Mouse (Mus musculus) MEL (cell line): ENCODE results near the gene Far2. TPM values are rescaled to one million over a fixed set of nuclear protein-coding genes. Genes with fewer than 3 reads are reported as not detected.

Experiments
- DNase-seq: peaks from one replicate; pipeline ENCODE4 v3.0.0; 2011; ENCODE audit warnings: low read depth, low spot score
- H3K27ac ChIP-seq: 2 replicates; pipeline ENCODE4 v1.5.1; 2012; ENCODE audit warnings: low read depth, mild to moderate bottlenecking, control low read depth, low read length, moderate library complexity; ENCODE audit not compliant: control insufficient read depth
- H3K27me3 ChIP-seq, 2 experiments: fragments of 150-350 bp in 1 of 2; sonication (generic) in 1 of 2; 2 replicates each; pipeline ENCODE4 v1.6.1; 2012; ENCODE audit warnings: low read length in 2 of 2, mild to moderate bottlenecking in 2 of 2, improper control_type of control experiment in 1 of 2, moderate library complexity in 1 of 2; ENCODE audit not compliant: insufficient read depth in 2 of 2, control insufficient read depth in 1 of 2
- H3K36me3 ChIP-seq, 2 experiments: 2 replicates each; pipeline ENCODE4 v1.6.1; 2012 to 2014; ENCODE audit warnings: low read length in 2 of 2, improper control_type of control experiment in 1 of 2, inconsistent platforms in 1 of 2, mild to moderate bottlenecking in 1 of 2; ENCODE audit not compliant: insufficient read depth in 2 of 2, control insufficient read depth in 1 of 2
- H3K4me1 ChIP-seq, 2 experiments: fragments of 150-350 bp in 1 of 2; sonication (generic) in 1 of 2; 2 replicates each; pipeline ENCODE4 v1.6.1; 2012; ENCODE audit warnings: low read length in 2 of 2, improper control_type of control experiment in 1 of 2, mild to moderate bottlenecking in 1 of 2; ENCODE audit not compliant: insufficient read depth in 2 of 2, control insufficient read depth in 1 of 2
- H3K4me3 ChIP-seq, 2 experiments: fragments of 150-350 bp in 1 of 2; sonication (generic) in 1 of 2; 2 replicates each; pipeline ENCODE4 v1.5.1; 2012; ENCODE audit warnings: low read depth in 2 of 2, low read length in 2 of 2, mild to moderate bottlenecking in 2 of 2, moderate library complexity in 2 of 2, control low read depth in 1 of 2, improper control_type of control experiment in 1 of 2; ENCODE audit not compliant: control insufficient read depth in 1 of 2, insufficient read depth in 1 of 2
- H3K79me2 ChIP-seq: 2 replicates; pipeline ENCODE4 v1.6.1; 2012; ENCODE audit warnings: mild to moderate bottlenecking, low read length, moderate library complexity; ENCODE audit not compliant: control insufficient read depth, poor library complexity, insufficient read depth
- H3K9ac ChIP-seq: 2 replicates; pipeline ENCODE4 v1.6.1; 2012; ENCODE audit warnings: low read depth, mild to moderate bottlenecking, control low read depth, low read length, moderate library complexity; ENCODE audit not compliant: control insufficient read depth, poor library complexity, severe bottlenecking
- H3K9me3 ChIP-seq: fragments of 150-350 bp; sonication (generic); replicated peaks from 2 replicates; pipeline ENCODE4 v1.6.1; 2012; ENCODE audit warnings: mild to moderate bottlenecking, low read length, improper control_type of control experiment, moderate library complexity; ENCODE audit not compliant: insufficient read depth
- CHD1 ChIP-seq: IDR thresholded peaks from 2 replicates; pipeline ENCODE4 v1.6.1; 2012; ENCODE audit warnings: low read depth, mild to moderate bottlenecking, inconsistent platforms, low read length, improper control_type of control experiment
- CTCF ChIP-seq, 3 experiments: IDR thresholded peaks in 2 of 3; conservative IDR thresholded peaks in 1 of 3; 2 replicates each; pipeline ENCODE4 v1.5.1; 2011 to 2012; ENCODE audit warnings: low read length in 3 of 3, low read depth in 2 of 3, mild to moderate bottlenecking in 2 of 3, improper control_type of control experiment in 1 of 3, inconsistent platforms in 1 of 3, mixed read lengths in 1 of 3, moderate library complexity in 1 of 3; ENCODE audit not compliant: control insufficient read depth in 1 of 3, insufficient read depth in 1 of 3, poor library complexity in 1 of 3, severe bottlenecking in 1 of 3
- EP300 ChIP-seq, 2 experiments: IDR thresholded peaks; 2 replicates each; pipeline ENCODE4 v1.6.1; 2011; ENCODE audit warnings: improper control_type of control experiment in 2 of 2, low read length in 2 of 2, low read depth in 1 of 2, mild to moderate bottlenecking in 1 of 2
- ETS1 ChIP-seq: IDR thresholded peaks from 2 replicates; pipeline ENCODE4 v1.6.1; 2012; ENCODE audit warnings: low read depth, mild to moderate bottlenecking, inconsistent platforms, low read length, improper control_type of control experiment, moderate library complexity
- GABPA ChIP-seq: IDR thresholded peaks from 2 replicates; pipeline ENCODE4 v1.6.1; 2012; ENCODE audit warnings: low read depth, mild to moderate bottlenecking, inconsistent platforms, low read length, improper control_type of control experiment, moderate library complexity
- GATA1 ChIP-seq: IDR thresholded peaks from 2 replicates; pipeline ENCODE4 v1.6.1; 2011; ENCODE audit warnings: low read depth, low read length, improper control_type of control experiment
- JUND ChIP-seq: IDR thresholded peaks from 2 replicates; pipeline ENCODE4 v1.6.1; 2011; ENCODE audit warnings: low read depth, mild to moderate bottlenecking, improper control_type of control experiment, low read length
- MAFK ChIP-seq: IDR thresholded peaks from 2 replicates; pipeline ENCODE4 v1.6.1; 2011; ENCODE audit warnings: low read depth, mild to moderate bottlenecking, low read length, improper control_type of control experiment, borderline replicate concordance
- MAZ ChIP-seq: IDR thresholded peaks from 2 replicates; pipeline ENCODE4 v1.6.1; 2012; ENCODE audit warnings: low read depth, mild to moderate bottlenecking, inconsistent platforms, low read length, improper control_type of control experiment
- MEF2A ChIP-seq: IDR thresholded peaks from 2 replicates; pipeline ENCODE4 v1.6.1; 2014; ENCODE audit warnings: low read depth, mild to moderate bottlenecking, inconsistent platforms, low read length, improper control_type of control experiment; ENCODE audit not compliant: poor library complexity, insufficient replicate concordance, severe bottlenecking; ENCODE audit errors: extremely low read depth
- MXI1 ChIP-seq: IDR thresholded peaks from 2 replicates; pipeline ENCODE4 v1.6.1; 2011; ENCODE audit warnings: mild to moderate bottlenecking, low read depth, low read length, improper control_type of control experiment
- MYB ChIP-seq: IDR thresholded peaks from 2 replicates; pipeline ENCODE4 v1.6.1; 2011; ENCODE audit warnings: mild to moderate bottlenecking, low read depth, low read length, improper control_type of control experiment
- MYC ChIP-seq: IDR thresholded peaks from 2 replicates; pipeline ENCODE4 v1.6.1; 2011; ENCODE audit warnings: low read depth, mild to moderate bottlenecking, low read length, improper control_type of control experiment, moderate library complexity
- NRF1 ChIP-seq: IDR thresholded peaks from 2 replicates; pipeline ENCODE4 v1.6.1; 2014; ENCODE audit warnings: low read depth, mild to moderate bottlenecking, inconsistent platforms, low read length, improper control_type of control experiment, moderate library complexity; ENCODE audit not compliant: poor library complexity, insufficient read depth, severe bottlenecking
- POLR2A ChIP-seq, 2 experiments: IDR thresholded peaks; 2 replicates each; pipeline ENCODE4 v1.6.1; 2011 to 2012; ENCODE audit warnings: low read length in 2 of 2, mild to moderate bottlenecking in 2 of 2, control low read depth in 1 of 2, improper control_type of control experiment in 1 of 2, low read depth in 1 of 2, moderate library complexity in 1 of 2; ENCODE audit not compliant: control insufficient read depth in 1 of 2, insufficient read depth in 1 of 2, poor library complexity in 1 of 2
- RAD21 ChIP-seq: IDR thresholded peaks from 2 replicates; pipeline ENCODE4 v1.6.1; 2011; ENCODE audit warnings: mild to moderate bottlenecking, low read depth, low read length, improper control_type of control experiment
- RCOR1 ChIP-seq: IDR thresholded peaks from 2 replicates; pipeline ENCODE4 v1.6.1; 2012; ENCODE audit warnings: low read depth, mild to moderate bottlenecking, inconsistent platforms, low read length, improper control_type of control experiment
- SIN3A ChIP-seq: IDR thresholded peaks from 2 replicates; pipeline ENCODE4 v1.6.1; 2012; ENCODE audit warnings: low read length, improper control_type of control experiment, inconsistent platforms
- TAL1 ChIP-seq: IDR thresholded peaks from 2 replicates; pipeline ENCODE4 v1.6.1; 2012; ENCODE audit warnings: mild to moderate bottlenecking, inconsistent platforms, low read length, moderate library complexity, mixed read lengths
- TBP ChIP-seq: IDR thresholded peaks from 2 replicates; pipeline ENCODE4 v1.8.0; 2011; ENCODE audit warnings: low read depth, low read length, improper control_type of control experiment
- TCF12 ChIP-seq: IDR thresholded peaks from 2 replicates; pipeline ENCODE4 v1.6.1; 2014; ENCODE audit warnings: low read depth, mild to moderate bottlenecking, inconsistent platforms, low read length, improper control_type of control experiment, moderate library complexity
- UBTF ChIP-seq: IDR thresholded peaks from 2 replicates; pipeline ENCODE4 v1.6.1; 2012; ENCODE audit warnings: low read depth, mild to moderate bottlenecking, inconsistent platforms, low read length, improper control_type of control experiment, moderate library complexity, borderline replicate concordance; ENCODE audit not compliant: insufficient read depth
- USF1 ChIP-seq: IDR thresholded peaks from 2 replicates; pipeline ENCODE4 v1.6.1; 2014; ENCODE audit warnings: low read depth, mild to moderate bottlenecking, inconsistent platforms, low read length, improper control_type of control experiment, moderate library complexity
- USF2 ChIP-seq, 2 experiments: IDR thresholded peaks; 2 replicates each; pipeline ENCODE4 v1.6.1; 2011 to 2012; ENCODE audit warnings: improper control_type of control experiment in 2 of 2, low read length in 2 of 2, borderline replicate concordance in 1 of 2, inconsistent platforms in 1 of 2, low read depth in 1 of 2, mild to moderate bottlenecking in 1 of 2; ENCODE audit not compliant: insufficient read depth in 1 of 2
- ZKSCAN1 ChIP-seq: IDR thresholded peaks from 2 replicates; pipeline ENCODE4 v1.6.1; 2012; ENCODE audit warnings: low read depth, mild to moderate bottlenecking, inconsistent platforms, low read length, improper control_type of control experiment, moderate library complexity
- ZMIZ1 ChIP-seq: IDR thresholded peaks from 2 replicates; pipeline ENCODE4 v1.6.1; 2012; ENCODE audit warnings: low read depth, mild to moderate bottlenecking, inconsistent platforms, low read length, improper control_type of control experiment, moderate library complexity
- ZNF384 ChIP-seq: IDR thresholded peaks from 2 replicates; pipeline ENCODE4 v1.6.1; 2012; ENCODE audit warnings: low read depth, mild to moderate bottlenecking, inconsistent platforms, low read length, improper control_type of control experiment
- polyA plus RNA-seq, 2 experiments: library from polyadenylated mRNA; stranded (reverse) in 1 of 2; unstranded in 1 of 2; fragments of >175 nt in 1 of 2; fragments of >200 nt in 1 of 2; gene quantifications; 2 replicates each; pipeline versions ENCODE4 v1.2.1 to v1.2.4; 2012; ENCODE audit warnings: low replicate concordance in 2 of 2, low read depth in 1 of 2; ENCODE audit not compliant: insufficient read length in 2 of 2, insufficient read depth in 1 of 2, missing spikeins in 1 of 2
- total RNA-seq: library from RNA; depleted of rRNA; stranded (reverse); fragments of 300-350 nt; gene quantifications from 2 replicates; pipeline ENCODE4 v1.2.3, GENCODE M21; 2012

The Far2 gene
- total and polyA plus RNA-seq, 3 experiments, result 0.81 to 2.8 TPM; not detected in 1

DNA sequence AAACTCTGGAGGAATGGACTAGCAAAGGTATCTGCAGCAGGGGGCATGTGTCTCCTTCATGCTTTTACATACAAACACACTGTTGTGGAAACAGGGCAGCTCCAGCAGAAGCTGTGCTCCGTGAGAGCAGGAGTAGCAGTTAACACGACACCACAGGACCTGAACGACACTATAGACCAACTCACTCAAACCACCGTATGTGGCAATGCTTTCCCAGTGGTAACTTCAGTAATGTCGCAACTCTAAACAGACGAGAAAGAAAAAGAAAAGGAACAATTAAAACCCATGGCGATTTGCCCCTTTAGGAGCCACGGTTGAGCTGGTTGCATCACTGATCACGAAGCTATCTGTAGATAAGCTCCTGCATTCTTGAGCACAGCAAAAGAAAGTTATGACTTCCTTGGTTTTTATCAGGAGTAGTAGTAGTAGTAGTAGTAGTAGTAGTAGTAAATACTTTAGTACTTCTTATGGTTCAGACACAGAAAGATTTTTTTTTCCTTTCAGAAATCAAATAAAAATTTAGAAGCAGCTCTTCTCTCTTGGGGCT, 58.7 kb downstream of the Far2 start:
- Histone ChIP-seq H3K4me3 (peak overlapping the region; percentile 33 to 68), H3K27me3 (no peaks in the 10 kb centered on the region), H3K79me2 (no peaks in the 10 kb centered on the region), H3K9ac (peak overlapping the region; percentile 85), H3K9me3 (no peaks in the 10 kb centered on the region), H3K4me1 (peaks cover 21 to 27% of the 10 kb centered on the region in 2 experiments), H3K27ac (peak overlapping the region; percentile 99), H3K36me3 (peaks cover 0 to 38% of the 10 kb centered on the region in 2 experiments; a peak in 2 of 4 replicates)
- peak; percentile 57; the same call in 1 of the 2 replicates for TF ChIP-seq TCF12
- no peak for TF ChIP-seq USF1
- TF ChIP-seq ETS1, result peak; percentile 83
- no peak for TF ChIP-seq UBTF
- TF ChIP-seq RCOR1, result peak; percentile 30; the same call in 1 of the 2 replicates
- no peak for TF ChIP-seq CHD1
- 0 out of 2 replicates have a peak, but pooled peaks have one; percentile 29 for TF ChIP-seq TBP
- peak; percentile 86 for TF ChIP-seq GATA1
- peak; percentile 66 to 72; a peak in 3 of 4 replicates for TF ChIP-seq EP300 (IDR thresholded peaks at IDR 0.05; ENCODE audit: low read depth in 1 of 2, low read length in 2 of 2)
- TF ChIP-seq CTCF (IDR thresholded peaks at IDR 0.05 in 2 of 3, conservative IDR thresholded peaks at IDR 0.05 in 1 of 3; ENCODE audit: control insufficient read depth in 1 of 3, insufficient read depth in 1 of 3, low read depth in 2 of 3, low read length in 3 of 3, poor library complexity in 1 of 3, severe bottlenecking in 1 of 3), result no peak
- DNase-seq, result peak; percentile 76

DNA sequence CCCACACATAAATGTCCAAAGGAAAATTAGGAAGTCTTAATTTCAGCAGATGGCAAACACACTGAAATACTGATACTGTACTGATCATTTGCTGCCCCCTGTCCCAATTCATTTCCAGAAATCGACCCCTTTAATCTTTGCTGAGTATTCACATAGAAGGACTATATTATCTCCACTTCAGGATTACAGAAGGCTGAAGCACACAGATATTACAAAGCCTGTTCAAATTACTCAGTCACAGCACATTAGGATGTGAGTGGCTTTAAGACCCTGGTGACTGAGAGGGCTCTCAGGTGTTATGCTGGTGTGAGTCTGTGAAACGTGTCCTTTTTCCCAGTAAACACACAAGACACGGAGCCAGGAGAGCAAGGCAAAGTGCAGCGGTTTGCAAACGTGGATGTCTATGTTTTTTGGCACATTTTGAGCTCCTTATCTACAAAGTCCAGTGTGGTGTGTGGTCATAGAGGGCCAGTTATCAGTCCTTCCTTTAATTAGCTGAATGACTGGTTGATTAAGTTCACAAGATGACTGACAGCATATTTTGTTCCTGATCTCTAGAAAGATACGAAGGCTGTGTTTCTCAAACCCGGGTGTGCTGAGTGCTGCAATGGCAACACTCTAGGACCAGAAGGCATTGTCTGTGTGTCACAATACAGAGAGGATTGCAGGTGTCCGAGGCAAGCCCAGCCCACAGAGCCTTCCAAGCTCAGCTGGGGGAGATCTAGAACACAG, 61.8 kb downstream of the Far2 start:
- Histone ChIP-seq H3K4me1 (peaks cover 21 to 30% of the 10 kb centered on the region in 2 experiments), H3K9ac (peak overlapping the region; percentile 30), H3K27me3 (no peaks in the 10 kb centered on the region), H3K79me2 (no peaks in the 10 kb centered on the region), H3K9me3 (no peaks in the 10 kb centered on the region), H3K4me3 (peak overlapping the region; percentile 14 to 28; a peak in 2 of 4 replicates), H3K36me3 (peaks cover 0 to 41% of the 10 kb centered on the region in 2 experiments; a peak in 2 of 4 replicates), H3K27ac (peak overlapping the region; percentile 35)
- peak; percentile 68 for DNase-seq
- TF ChIP-seq RCOR1 (peak; percentile 80), ZKSCAN1 (no peak), MXI1 (peak; percentile 45; the same call in 1 of the 2 replicates), RAD21 (no peak), MAZ (0 out of 2 replicates have a peak, but pooled peaks have one; percentile 33), EP300 (IDR thresholded peaks at IDR 0.05; ENCODE audit: low read depth in 1 of 2, low read length in 2 of 2) (peak; percentile 90 to 92), CTCF (IDR thresholded peaks at IDR 0.05 in 2 of 3, conservative IDR thresholded peaks at IDR 0.05 in 1 of 3; ENCODE audit: control insufficient read depth in 1 of 3, insufficient read depth in 1 of 3, low read depth in 2 of 3, low read length in 3 of 3, poor library complexity in 1 of 3, severe bottlenecking in 1 of 3) (no peak), ZMIZ1 (no peak), MYB (no peak), ZNF384 (no peak), MAFK (no peak), MEF2A (peak; percentile 8; the same call in 1 of the 2 replicates), NRF1 (no peak), TBP (0 out of 2 replicates have a peak, but pooled peaks have one; percentile 35), USF2 (IDR thresholded peaks at IDR 0.05; ENCODE audit: borderline replicate concordance in 1 of 2, insufficient read depth in 1 of 2, low read depth in 1 of 2, low read length in 2 of 2) (no peak), TAL1 (peak; percentile 81), GABPA (no peak), USF1 (no peak), MYC (peak; percentile 70), JUND (no peak), SIN3A (peak; percentile 47; the same call in 1 of the 2 replicates), POLR2A (IDR thresholded peaks at IDR 0.05; ENCODE audit: control insufficient read depth in 1 of 2, insufficient read depth in 1 of 2, low read depth in 1 of 2, low read length in 2 of 2, poor library complexity in 1 of 2) (no peak)
